Mouse (Mus musculus): ENCODE data around the gene Dvl3.

Dvl3 gene

DNA sequence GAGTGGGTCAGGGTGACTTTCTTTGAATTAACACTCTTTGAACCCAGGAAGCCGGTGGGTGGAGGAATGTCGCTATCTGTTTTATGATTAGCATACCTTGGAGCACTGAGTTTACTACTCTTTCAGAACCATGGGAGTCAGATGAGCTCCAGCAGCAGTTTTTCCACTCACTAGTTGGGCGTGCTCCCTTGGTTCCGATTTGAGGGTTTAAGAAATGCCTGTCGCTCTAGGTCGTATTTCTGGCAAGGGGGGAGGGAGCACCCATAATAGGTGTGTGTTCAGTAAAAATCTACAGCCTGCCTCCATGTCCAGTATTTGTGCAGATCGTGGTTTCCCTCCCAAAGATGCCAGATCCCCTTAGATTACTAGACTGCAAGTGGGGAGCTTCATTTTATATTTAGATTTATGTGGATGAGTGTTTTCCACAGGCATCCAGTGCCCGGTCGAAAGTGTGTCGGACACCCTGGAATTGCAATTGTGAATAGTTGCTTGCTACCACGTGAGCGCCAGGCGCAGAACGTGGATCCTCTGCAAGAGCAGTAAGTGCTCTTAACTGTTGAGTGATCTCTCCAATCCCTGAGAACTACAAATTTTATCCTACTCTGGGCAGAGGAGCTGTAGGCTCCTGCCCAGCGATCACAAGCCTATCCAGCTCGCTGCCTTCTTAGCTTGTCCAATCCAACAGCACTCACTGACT lies 18.7 kb upstream of the Dvl3 start:
- DNase-seq = peak in 1 of 2 experiments; percentile 19

GRCm38 (mm10) chr16:20498677-20499475 lies 17.9 kb upstream of the Dvl3 start, which contains the start of gene Eif2b5:
Eif2b5 (plus strand) TSS chr16:20498817.
- DNase-seq = peak; percentile 93 to 95

GRCm38 (mm10) chr16:20506000-20506399 lies 10.8 kb upstream of the Dvl3 start:
- DNase-seq = no peak

DNA sequence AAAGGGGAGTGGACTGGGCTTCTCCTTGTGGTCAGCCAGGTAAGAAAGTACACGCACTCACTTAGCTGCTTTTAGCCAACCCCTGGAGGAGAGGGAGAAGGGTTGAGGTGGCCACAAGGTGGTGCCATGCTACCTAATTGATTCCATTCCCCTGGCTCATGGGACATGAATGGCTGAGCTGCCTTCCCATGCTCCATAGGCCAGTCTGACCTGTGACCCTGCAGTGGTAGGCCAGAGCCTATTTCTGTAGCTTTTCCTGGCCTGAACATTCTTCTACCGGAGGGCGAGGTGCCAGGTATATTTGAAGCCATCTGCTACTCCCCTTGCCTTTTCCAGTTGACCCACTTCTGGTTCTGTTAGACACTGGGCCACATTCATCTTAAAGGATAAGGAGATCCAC lies 7.4 kb upstream of the Dvl3 start:
- peak in 1 of 2 experiments; percentile 16 for DNase-seq

- DNase-seq = no peak
Observed at GRCm38 (mm10) chr16:20511277-20511847, 5.4 kb upstream of the Dvl3 start.

GRCm38 (mm10) chr16:20516032-20516431 lies 750 bp upstream of the Dvl3 start:
- no peak for DNase-seq

DNA sequence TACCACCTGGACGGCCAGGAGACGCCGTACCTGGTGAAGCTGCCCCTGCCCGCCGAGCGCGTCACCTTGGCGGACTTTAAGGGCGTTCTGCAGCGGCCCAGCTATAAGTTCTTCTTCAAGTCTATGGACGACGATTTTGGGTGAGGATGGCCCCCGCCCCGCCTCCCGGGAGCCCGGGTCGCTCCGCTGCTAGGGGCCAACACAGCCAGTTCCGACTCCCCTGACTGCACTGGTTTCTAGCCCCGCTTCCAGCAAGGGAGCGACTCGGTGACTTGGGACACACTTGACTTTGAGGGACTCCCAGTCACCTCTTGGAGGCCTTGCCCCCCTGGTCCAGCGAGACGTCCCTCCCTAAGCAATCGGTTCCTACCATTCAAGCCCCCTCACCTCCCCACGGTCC lies 434 bp downstream of the Dvl3 start:
- peak; percentile 48 to 55 for DNase-seq

DNA sequence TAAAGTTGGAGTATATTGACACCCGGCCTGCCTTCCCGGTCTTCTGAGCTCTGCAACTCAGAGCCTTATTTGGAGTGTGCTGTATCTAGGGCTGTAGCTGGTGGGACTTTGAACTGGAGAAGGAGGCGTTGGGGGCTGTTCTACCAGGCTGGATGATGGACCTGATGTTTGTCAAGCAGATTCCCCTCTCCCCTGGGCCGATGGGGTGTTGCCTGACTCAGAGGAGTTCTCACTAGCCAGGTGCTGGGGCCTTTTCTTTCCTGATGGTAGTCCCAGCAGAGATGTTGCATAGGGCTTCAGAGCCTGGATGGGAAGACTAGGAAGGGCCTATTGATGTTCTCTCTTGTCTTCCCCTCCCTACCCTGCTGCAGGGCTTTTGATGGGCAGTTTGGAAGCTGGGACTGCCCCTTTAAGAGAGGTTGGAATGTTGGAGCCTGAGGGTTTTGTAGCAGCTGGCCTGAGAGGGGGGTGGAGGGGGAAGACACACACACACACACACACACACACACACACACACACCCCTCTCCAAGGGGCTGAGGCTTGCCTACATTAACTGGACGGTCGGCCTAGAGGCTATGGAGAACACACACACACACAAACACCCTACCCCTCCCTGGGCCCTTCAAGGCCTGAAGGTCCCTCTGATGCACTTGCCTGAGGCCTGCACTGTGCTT lies 1.1 kb downstream of the Dvl3 start:
- no peak for DNase-seq

- no peak for DNase-seq
Observed at GRCm38 (mm10) chr16:20523886-20524285, 7.1 kb downstream of the Dvl3 start.

- no peak for DNase-seq
Observed at GRCm38 (mm10) chr16:20528779-20529178, 12.0 kb downstream of the Dvl3 start.

DNA sequence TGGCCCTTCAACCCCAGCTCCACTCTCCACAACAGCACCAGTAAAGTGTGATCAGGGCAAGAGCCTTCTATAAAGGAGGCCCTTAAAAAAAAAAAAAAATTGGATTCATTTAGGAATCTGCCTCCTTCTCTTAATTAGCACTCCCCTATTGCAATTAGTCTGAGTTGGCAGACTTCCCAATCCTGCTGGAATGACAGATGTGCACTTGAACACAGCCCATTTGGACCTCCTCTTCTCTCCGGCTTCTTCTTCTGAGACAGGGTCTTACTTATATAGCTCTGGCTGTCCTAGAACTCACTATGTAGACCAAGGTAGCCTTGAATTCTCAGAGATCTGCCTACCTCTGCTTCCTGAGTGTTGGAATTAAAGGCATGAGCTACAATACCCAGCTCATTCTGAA lies 12.6 kb downstream of the Dvl3 start:
- no peak for DNase-seq

DNA sequence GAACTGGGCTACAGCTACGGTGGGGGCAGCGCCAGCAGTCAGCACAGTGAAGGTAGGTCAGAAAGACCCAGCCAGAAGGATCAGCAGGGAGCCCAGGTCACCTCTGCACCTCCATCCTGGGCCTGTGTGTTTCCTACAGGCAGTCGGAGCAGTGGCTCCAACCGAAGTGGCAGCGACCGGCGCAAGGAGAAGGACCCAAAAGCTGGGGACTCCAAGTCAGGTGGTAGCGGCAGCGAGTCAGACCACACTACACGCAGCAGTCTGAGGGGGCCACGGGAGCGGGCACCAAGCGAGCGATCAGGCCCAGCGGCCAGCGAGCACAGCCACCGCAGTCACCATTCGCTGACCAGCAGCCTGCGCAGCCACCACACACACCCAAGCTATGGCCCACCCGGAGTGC lies 14.2 kb downstream of the Dvl3 start:
- DNase-seq = no peak

DNA sequence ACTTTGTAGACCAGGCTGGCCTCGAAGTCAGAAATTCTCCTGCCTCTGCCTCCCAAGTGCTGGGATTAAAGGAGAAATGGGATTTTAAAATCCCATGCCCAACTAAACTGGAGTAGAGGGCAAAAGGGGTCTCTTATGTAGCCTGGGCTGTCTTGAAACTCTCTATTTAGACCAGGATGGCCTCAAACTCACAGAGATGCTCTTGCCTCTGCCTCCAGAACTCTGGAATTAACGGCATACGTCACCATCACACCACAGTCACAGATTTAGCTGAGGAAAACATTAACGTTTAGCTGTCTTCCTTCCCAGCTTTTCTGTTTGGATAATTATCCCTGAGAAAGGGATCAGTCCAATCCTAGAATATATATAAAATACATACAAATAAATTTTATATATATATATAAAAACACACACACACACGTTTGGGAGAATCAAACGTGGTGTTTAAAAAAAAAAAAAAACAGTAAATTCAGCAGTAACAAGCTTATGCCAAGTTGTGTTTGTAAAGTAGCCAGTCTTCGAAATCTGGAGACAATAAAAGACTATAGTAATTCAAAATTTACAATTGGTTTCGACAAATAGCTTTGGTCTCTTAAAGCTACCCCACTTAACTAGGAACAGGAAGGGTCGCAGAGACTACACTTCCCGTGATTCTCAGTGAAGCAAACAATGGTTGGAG lies 18.0 kb downstream of the Dvl3 start:
- DNase-seq = no peak

- peak; percentile 86 to 94 for DNase-seq
Observed at GRCm38 (mm10) chr16:20535296-20536080, 18.7 kb downstream of the Dvl3 start, which contains the start of gene Ap2m1. Ap2m1 (plus strand) TSS chr16:20535478.

DNA sequence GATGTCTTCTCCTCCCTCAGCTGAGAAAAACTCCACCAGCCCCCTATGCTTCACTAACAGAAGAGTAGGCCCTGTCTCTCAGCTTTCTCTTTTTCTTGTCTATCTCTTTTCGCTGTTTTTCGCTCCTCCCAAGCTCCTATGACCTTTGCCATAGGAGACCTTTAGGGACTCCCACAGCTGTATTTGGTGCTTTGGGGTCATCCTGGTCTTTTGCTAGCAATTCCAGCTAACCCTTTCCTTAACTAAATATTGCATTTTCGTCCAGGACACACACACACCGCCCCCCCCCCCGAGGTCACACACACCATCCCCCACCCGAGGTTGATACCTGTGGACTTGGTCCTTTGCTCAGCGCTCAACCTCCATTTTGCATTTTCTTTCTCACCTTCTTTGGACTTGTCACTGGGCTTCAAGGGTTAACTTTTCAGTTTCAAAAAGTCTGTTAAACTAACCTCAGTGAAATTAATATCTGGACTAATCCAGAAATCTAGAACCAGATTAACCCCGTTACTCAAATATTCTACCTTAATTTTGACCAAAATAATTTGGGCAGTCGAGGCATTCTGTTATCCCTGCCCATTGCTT lies 19.4 kb downstream of the Dvl3 start:
- no peak for DNase-seq

DNA sequence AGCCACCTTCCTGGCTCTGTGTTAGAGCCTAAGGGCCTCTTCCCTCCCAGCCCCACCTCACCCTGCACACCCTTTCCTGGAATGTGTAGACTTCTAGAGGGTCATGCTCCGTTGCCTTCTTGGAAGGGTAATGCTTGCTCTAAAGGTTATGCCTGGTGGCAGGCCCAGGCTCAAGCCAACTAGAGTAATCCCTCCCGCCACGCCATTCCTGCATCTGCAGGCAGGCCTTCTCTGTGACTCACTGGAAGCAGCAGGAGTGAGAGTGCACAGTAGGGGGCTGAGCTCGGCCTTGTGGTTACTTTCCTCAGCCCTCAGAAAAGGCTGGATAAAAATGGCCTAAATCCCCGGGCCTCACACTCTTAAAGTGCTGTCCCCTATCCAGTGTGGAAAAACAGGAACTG lies 20.3 kb downstream of the Dvl3 start:
- DNase-seq = no peak

GRCm38 (mm10) chr16:20537601-20538320 lies 21.0 kb downstream of the Dvl3 start:
- DNase-seq = no peak

DNA sequence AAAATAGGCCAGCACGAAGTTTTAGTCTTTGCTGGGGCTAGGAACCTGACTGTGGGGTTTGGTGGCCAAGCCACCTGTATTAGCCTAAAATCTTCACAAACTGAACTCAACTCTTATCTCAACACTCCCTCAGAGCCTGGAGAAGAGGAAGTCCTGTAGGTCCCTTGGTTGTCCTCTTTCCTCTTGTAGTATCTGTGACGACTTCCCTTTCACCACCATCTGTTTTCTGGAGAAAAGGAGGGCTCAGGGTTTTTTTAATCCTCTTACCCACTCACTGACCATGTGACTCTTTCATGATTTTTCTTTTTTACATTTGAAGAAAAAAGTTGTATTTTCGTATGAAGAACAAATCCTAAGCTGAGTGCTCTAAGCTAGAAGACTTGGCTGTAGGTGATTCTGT lies 22.9 kb downstream of the Dvl3 start:
- no peak for DNase-seq

DNA sequence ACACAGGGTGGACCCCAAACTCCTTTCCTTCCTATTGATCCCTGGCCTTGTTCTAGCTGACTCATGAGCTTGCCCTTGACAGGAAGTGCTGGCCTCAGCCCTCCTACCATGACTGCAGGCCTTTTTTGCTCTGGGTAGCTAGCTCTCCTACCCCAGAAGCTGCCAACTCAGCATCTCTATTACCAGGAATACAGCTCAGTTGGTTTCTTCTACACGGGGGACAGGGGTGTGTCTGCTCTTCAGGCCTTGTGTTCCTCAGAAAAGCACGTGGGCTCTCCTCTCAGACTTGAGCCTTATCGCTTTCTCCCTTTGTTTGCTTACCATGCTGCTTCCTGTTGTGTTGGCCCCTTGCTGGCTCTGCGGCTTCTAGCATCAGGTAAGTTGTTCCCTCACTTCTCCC lies 23.7 kb downstream of the Dvl3 start:
- DNase-seq = no peak

GRCm38 (mm10) chr16:20545696-20546095 lies 28.9 kb downstream of the Dvl3 start:
- DNase-seq = no peak

DNA sequence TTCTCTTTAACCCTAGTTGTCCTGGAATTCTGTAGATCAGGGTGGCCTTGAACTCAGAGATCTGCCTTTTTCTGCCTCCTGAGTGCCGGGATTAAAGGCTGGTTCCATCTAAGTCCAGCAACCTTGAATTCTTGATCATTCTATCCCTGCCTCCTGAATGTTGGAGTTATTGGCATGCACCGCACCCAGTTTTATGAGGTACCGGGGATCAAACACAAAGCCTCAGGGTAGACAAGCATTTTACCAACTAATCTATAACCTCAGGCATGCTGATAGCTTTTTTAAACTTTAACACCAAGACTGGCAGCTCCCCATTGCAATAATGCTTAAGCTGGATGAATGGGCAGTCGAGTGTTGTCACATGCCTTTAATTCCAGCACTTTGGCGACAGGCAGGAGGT lies 30.6 kb downstream of the Dvl3 start:
- DNase-seq = no peak

Data from thymus, postnatal 36 days (tissue).